Mouse (Mus musculus) leukemia stem cell, adult 10-12 weeks (primary cell): ENCODE measurements around the gene Cxcl16. TPM values are rescaled to one million over a fixed set of nuclear protein-coding genes. Genes with fewer than 3 reads are reported as not detected.

Experiments
- polyA plus RNA-seq: library from polyadenylated mRNA; stranded (reverse); fragments of >175 nt; gene quantifications from 2 replicates; pipeline ENCODE4 v1.2.3, GENCODE M21; 2012; ENCODE audit warnings: low replicate concordance

The Cxcl16 gene
- polyA plus RNA-seq, result 0.86 and 2.0 TPM in 2 replicates

GRCm38 (mm10) chr11:70459601-70460101 is at the start of gene Cxcl16:
Gene Cxcl16 (minus strand): TSS chr11:70459984.

GRCm38 (mm10) chr11:70504970-70505369 is 45.2 kb upstream of the Cxcl16 start, which contains the start of gene Tm4sf5:
Gene Tm4sf5 (plus strand): TSS chr11:70505244.

GRCm38 (mm10) chr11:70458688-70459600 is 840 bp downstream of the Cxcl16 start, which contains the start of gene Zmynd15:
Gene Zmynd15 (plus strand): TSS chr11:70459433.

GRCm38 (mm10) chr11:70451797-70452498 is 7.8 kb downstream of the Cxcl16 start, which contains the start of gene Med11:
Gene Med11 (plus strand): TSS chr11:70451919.

GRCm38 (mm10) chr11:70432048-70432894 is 27.5 kb downstream of the Cxcl16 start, which contains the start of gene Arrb2:
Gene Arrb2 (plus strand): TSS chr11:70432635.

GRCm38 (mm10) chr11:70409594-70410296 is 50.0 kb downstream of the Cxcl16 start, which contains the start of gene Pelp1:
Gene Pelp1 (minus strand): TSS chr11:70410031.

Other genes with a start within 250 kb of the Cxcl16 start
- gene Slc16a11, start 247.2 kb downstream of the Cxcl16 start, polyA plus RNA-seq, result 0.42 TPM in 1 of 2 replicates, not detected in the other
- gene Slc16a13, start 238.9 kb downstream of the Cxcl16 start, polyA plus RNA-seq, result 3.8 and 9.0 TPM in 2 replicates
- gene Bcl6b, start 230.2 kb downstream of the Cxcl16 start, polyA plus RNA-seq, result 1.2 and 1.5 TPM in 2 replicates
- gene 0610010K14Rik, start 222.1 kb downstream of the Cxcl16 start, polyA plus RNA-seq, result 33.6 and 74.0 TPM in 2 replicates
- gene Gm21988, start 220.2 kb downstream of the Cxcl16 start, polyA plus RNA-seq, result 2.5 and 3.1 TPM in 2 replicates
- 27.1 and 102 TPM in 2 replicates for gene Rnasek, start 220.1 kb downstream of the Cxcl16 start, polyA plus RNA-seq
- gene Alox12, start 204.6 kb downstream of the Cxcl16 start, polyA plus RNA-seq, result 0.75 TPM in 1 of 2 replicates, not detected in the other
- gene Alox12e, start 137.4 kb downstream of the Cxcl16 start, polyA plus RNA-seq, result not detected in 2 replicates
- 0.35 and 0.56 TPM in 2 replicates for gene Alox15, start 108.0 kb downstream of the Cxcl16 start, polyA plus RNA-seq
- 84.1 and 130 TPM in 2 replicates for gene Pelp1, start 50.0 kb downstream of the Cxcl16 start, polyA plus RNA-seq
- gene Arrb2, start 27.3 kb downstream of the Cxcl16 start, polyA plus RNA-seq, result 187 and 287 TPM in 2 replicates
- gene Med11, start 8.1 kb downstream of the Cxcl16 start, polyA plus RNA-seq, result 6.5 and 33.1 TPM in 2 replicates
- 1.6 TPM in 2 replicates for gene Zmynd15, start 551 bp downstream of the Cxcl16 start, polyA plus RNA-seq
- not detected in 2 replicates for gene Tm4sf5, start 45.3 kb upstream of the Cxcl16 start, polyA plus RNA-seq
- not detected in 2 replicates for gene Vmo1, start 54.6 kb upstream of the Cxcl16 start, polyA plus RNA-seq
- not detected in 2 replicates for gene Gltpd2, start 59.2 kb upstream of the Cxcl16 start, polyA plus RNA-seq
- gene Psmb6, start 65.4 kb upstream of the Cxcl16 start, polyA plus RNA-seq, result 51.2 and 127 TPM in 2 replicates
- not detected in 2 replicates for gene Gm40193, start 73.0 kb upstream of the Cxcl16 start, polyA plus RNA-seq
- 0.79 and 2.3 TPM in 2 replicates for gene Pld2, start 80.1 kb upstream of the Cxcl16 start, polyA plus RNA-seq
- gene Mink1, start 102.9 kb upstream of the Cxcl16 start, polyA plus RNA-seq, result 80.3 and 81.9 TPM in 2 replicates
- not detected in 2 replicates for gene 4930544D05Rik, start 155.9 kb upstream of the Cxcl16 start, polyA plus RNA-seq
- 0.54 and 1.8 TPM in 2 replicates for gene Chrne, start 159.2 kb upstream of the Cxcl16 start, polyA plus RNA-seq
- gene Gp1ba, start 179.1 kb upstream of the Cxcl16 start, polyA plus RNA-seq, result 17.4 and 31.1 TPM in 2 replicates
- gene Rnf167, start 187.3 kb upstream of the Cxcl16 start, polyA plus RNA-seq, result 52.5 and 175 TPM in 2 replicates
- gene Slc25a11, start 187.5 kb upstream of the Cxcl16 start, polyA plus RNA-seq, result 28.6 and 32.9 TPM in 2 replicates
- gene Pfn1, start 194.7 kb upstream of the Cxcl16 start, polyA plus RNA-seq, result 3,216 and 5,291 TPM in 2 replicates
- 8.0 and 15.4 TPM in 2 replicates for gene Eno3, start 197.2 kb upstream of the Cxcl16 start, polyA plus RNA-seq
- 65.7 and 82.3 TPM in 2 replicates for gene Spag7, start 209.4 kb upstream of the Cxcl16 start, polyA plus RNA-seq
- 29.3 and 36.4 TPM in 2 replicates for gene Camta2, start 228.1 kb upstream of the Cxcl16 start, polyA plus RNA-seq
- not detected in 2 replicates for gene Inca1, start 240.2 kb upstream of the Cxcl16 start, polyA plus RNA-seq
- 30.4 and 70.0 TPM in 2 replicates for gene Kif1c, start 240.6 kb upstream of the Cxcl16 start, polyA plus RNA-seq